Mouse (Mus musculus) left cerebral cortex, adult 2 months (tissue): ENCODE data around the gene Igfbp1. TPM values are rescaled to one million over a fixed set of nuclear protein-coding genes. Genes with fewer than 3 reads are reported as not detected.

Source experiments
- DNase-seq, 2 experiments: peaks; one replicate each; pipeline ENCODE4 v3.0.0; 2021 to 2022; ENCODE audit warnings: low spot score in 2 of 2, mixed read lengths in 1 of 2; ENCODE audit errors: extremely low spot score in 1 of 2
- H3K27ac ChIP-seq: fragments of 200-600 bp; 2 replicates; pipeline ENCODE4 v1.8.1; 2022
- H3K4me3 ChIP-seq: fragments of 200-600 bp; 2 replicates; pipeline ENCODE4 v1.8.1; 2022
- CTCF ChIP-seq: fragments of 200-600 bp; IDR thresholded peaks from 2 replicates; pipeline ENCODE4 v1.8.1; 2022; ENCODE audit warnings: antibody characterized with exemption, mild to moderate bottlenecking, moderate library complexity
- intact Hi-C: fragments of 180-260 bp; cut with DNase I; formaldehyde crosslinking; loops from one replicate; pipeline ENCODE4 v1.15.1; 2025
- total RNA-seq, 2 experiments: library from RNA; stranded (reverse); gene quantifications; 2 replicates each; pipeline ENCODE4 v1.2.3; 2021

Gene Igfbp1
- total RNA-seq, 2 experiments from 2014 or later: not detected

GRCm38 (mm10) chr11:7173664-7174063 is 23.9 kb upstream of the Igfbp1 start:
- Histone ChIP-seq H3K4me3 (no peak overlapping the region), H3K27ac (no peak overlapping the region)
- intact Hi-C loops: no loop called here
- TF ChIP-seq CTCF: no peak
- no peak for DNase-seq

DNA sequence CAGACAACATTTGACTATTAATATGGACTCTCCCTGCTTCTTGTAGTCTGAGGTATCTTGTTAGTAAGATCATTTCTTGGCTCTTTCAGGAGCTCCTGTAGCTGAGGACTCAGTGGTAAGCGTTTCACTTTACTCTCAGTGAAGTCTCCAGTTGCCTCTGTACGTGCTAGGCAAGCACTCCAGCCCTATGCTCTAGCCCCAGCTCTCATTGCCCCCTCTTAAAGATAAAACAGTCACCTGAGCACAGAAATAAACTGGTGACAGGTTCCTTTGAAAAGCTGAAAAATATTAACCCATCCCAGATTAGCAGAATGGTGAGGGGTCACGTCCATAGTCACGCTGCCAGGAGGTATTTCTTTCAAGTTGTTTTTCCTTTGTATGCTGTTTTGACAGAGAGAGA is 18.9 kb upstream of the Igfbp1 start:
- Histone ChIP-seq H3K27ac (no peak overlapping the region), H3K4me3 (no peak overlapping the region)

GRCm38 (mm10) chr11:7179276-7179675 is 18.3 kb upstream of the Igfbp1 start:
- no peak for TF ChIP-seq CTCF
- H3K4me3 ChIP-seq: no peak overlapping the region
- intact Hi-C loops: no loop called here

More for the DNA sequence above, 18.9 kb upstream of the Igfbp1 start:
- TF ChIP-seq CTCF: no peak
- no peak for DNase-seq
- intact Hi-C loops: no loop called here

DNA sequence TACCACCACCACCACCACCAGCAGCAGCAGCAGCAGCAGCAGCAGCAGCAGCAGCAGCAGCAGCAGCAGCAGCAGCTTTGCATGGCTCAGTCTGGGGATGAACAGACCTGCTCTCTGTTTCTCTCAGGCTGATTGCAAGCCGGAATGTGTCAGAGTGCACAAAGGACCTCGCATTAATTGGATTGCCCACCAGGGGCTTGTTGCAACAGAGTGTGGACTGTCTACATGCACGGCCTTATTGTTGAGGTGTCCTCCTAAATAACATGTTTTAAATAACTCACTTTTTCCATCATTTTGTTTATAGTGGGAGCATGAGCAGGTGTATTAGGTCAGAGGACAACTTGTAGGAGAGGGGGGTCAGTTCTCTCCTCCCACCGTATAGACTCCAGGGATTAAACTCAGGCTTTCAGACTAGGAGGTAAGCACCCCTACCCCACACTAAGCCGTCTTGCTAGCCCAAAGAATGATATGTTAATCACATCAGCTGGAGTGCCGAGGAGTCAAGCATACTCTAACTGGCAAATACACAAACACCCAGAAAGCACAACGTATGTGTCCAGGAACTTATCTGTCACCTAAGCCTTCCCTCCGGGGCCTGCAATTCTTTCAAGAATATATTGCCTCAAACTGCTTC is 15.1 kb upstream of the Igfbp1 start:
- no peak; the same call in 1 of the 2 replicates for TF ChIP-seq CTCF
- intact Hi-C loops: no loop called here
- no peak for DNase-seq
- Histone ChIP-seq H3K27ac (no peak overlapping the region), H3K4me3 (no peak overlapping the region)

More at GRCm38 (mm10) chr11:7179276-7179675, 18.3 kb upstream of the Igfbp1 start:
- no peak for DNase-seq
- H3K27ac ChIP-seq: no peak overlapping the region

- no peak overlapping the region for H3K27ac ChIP-seq
- no peak for TF ChIP-seq CTCF
- no peak overlapping the region for H3K4me3 ChIP-seq
- intact Hi-C loops: no loop called here
- DNase-seq: no peak
These were observed 13.2 kb upstream of the Igfbp1 start for GRCm38 (mm10) chr11:7184420-7184819.

GRCm38 (mm10) chr11:7187472-7187871 is 10.1 kb upstream of the Igfbp1 start:
- no peak for DNase-seq
- intact Hi-C loops: no loop called here
- TF ChIP-seq CTCF: no peak
- Histone ChIP-seq H3K4me3 (no peak overlapping the region), H3K27ac (no peak overlapping the region)

DNA sequence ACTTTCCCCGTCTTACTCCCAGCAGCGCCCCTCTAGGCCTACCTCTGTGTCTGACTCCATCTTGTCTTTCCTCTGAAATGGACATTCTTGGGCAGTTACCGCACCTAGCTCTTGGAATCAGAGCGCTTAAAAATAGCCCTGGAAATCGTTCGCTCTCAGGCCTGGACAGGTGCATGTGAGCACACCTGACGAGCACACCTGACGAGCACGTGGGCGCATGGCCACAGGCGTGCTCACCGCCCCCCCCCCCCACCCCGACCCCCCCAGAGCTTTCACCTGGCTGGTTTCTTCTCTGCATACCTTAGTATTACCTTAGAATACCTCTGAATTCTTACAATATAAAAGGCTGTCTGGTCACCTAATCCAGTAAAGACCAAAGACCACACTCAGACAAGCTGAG is 9.1 kb upstream of the Igfbp1 start, which contains the start of gene Gm11985:
Gm11985 (minus strand) TSS at position 101 of the 400 bp plus-strand sequence.
- H3K4me3 ChIP-seq: no peak within 1 kb of the TSS
- H3K27ac ChIP-seq: no peak within 1 kb of the TSS
- no peak for TF ChIP-seq CTCF
- DNase-seq: no peak
- intact Hi-C loops: no loop called here

- Histone ChIP-seq H3K27ac (no peak overlapping the region), H3K4me3 (no peak overlapping the region)
- DNase-seq: no peak
- intact Hi-C loops: no loop called here
- TF ChIP-seq CTCF: no peak
These were observed 4.9 kb upstream of the Igfbp1 start for GRCm38 (mm10) chr11:7192710-7193109.

DNA sequence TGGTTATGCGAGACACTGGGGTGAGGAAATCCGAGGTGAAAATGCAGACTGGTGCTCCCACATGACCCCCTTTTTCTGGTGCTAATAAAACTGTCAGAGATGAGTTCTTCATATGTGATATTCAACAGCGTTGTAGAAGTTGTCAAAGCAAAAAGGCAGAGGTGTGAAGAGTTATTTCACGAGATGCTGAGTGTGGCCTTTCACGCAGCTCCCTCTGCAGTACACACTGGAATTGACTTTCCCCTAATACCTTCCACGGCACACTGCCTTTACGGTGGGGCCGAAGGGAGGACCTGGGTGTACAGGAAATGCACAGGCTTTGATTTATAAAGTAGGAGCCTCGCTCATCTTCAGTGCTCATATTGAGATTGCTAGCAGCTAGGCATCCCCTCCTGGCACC is 4.4 kb upstream of the Igfbp1 start:
- no peak; the same call in 1 of the 2 replicates for TF ChIP-seq CTCF
- DNase-seq: no peak
- intact Hi-C loops: no loop called here
- Histone ChIP-seq H3K4me3 (no peak overlapping the region), H3K27ac (no peak overlapping the region)

DNA sequence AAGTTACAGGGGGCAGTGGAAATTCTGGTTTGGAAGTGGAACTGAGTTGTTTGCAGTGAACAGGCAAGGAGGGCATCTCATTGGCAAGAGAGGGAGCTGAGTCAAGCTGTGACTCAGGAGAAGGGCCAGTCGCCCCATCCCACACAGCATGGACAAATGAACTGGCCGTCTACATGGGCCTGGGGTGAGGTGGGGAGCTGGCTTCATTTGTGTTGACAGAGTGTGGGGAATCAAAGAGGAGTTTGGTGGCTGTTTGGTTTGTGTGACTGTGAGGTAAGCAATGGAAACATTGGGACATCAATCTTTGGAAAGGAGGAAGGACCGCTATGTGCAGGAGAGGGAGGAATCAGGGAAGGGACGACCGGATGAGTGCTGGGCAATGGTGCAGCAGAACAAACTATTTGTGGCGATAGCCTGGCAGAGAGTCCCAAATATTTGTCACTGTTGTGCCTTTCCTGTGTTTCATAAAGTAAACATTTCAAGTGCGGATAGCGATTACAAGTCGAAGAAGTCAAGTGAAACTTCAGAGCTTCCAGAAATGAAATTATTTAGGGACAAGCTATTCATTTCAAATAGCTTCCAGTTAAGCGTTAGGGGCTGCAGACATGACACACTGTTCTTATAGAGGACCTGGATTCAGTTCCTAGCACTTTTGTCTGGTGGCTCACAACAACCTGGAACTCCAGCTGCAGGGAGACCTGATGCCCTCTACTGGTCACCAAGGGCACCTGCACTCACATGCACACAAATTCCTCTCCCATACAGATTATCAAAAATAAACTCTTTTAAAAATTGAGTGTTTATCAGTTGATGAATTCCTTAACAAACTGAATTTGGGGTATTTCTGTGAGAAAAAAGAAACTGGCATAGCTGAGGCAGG is 2.9 kb upstream of the Igfbp1 start:
- DNase-seq: no peak
- TF ChIP-seq CTCF: no peak; the same call in none of the 2 replicates
- Histone ChIP-seq H3K4me3 (no peak overlapping the region), H3K27ac (no peak overlapping the region)
- intact Hi-C loops: no loop called here

DNA sequence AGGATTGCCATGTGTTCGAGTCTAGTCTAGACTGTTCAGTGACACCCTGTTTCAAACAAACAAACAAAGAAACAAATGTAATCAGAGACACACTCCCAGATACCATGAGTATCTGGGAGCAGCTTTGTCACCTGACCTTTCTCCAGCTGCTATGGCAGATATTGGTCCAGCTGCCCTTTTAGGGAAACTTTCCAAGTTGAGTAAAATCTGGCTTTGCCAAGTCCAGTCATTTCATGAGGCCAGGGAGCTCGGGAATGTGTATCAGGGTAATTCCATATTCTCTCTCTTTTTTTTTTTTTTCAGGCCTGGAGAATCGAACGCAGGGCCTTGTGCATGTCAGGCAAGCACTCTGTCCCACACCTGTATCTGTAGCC is 2.3 kb upstream of the Igfbp1 start:
- H3K4me3 ChIP-seq: no peak overlapping the region
- no peak overlapping the region for H3K27ac ChIP-seq
- TF ChIP-seq CTCF: no peak
- intact Hi-C loops: no loop called here
- no peak for DNase-seq

DNA sequence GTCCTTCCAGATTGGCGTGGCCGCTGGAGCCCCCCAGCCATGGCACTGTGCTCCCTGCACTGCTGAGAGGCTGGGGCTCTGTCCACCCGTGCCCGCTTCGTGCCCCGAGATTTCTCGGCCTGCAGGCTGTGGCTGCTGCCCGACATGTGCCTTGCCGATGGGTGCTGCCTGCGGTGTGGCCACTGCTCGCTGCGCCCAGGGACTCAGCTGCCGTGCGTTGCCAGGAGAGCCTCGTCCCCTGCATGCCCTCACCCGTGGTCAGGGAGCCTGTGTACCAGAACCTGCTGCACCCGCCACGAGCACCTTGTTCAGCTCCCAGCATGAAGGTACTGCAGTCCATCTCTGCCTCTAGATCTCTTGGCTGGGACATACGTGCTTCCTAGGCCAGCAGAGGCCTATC is 424 bp downstream of the Igfbp1 start:
- Histone ChIP-seq H3K27ac (no peak overlapping the region), H3K4me3 (no peak overlapping the region)
- intact Hi-C loops: no loop called here
- DNase-seq: no peak
- TF ChIP-seq CTCF: no peak
